Mouse (Mus musculus): ENCODE measurements around the gene Mss51. TPM values are rescaled to one million over a fixed set of nuclear protein-coding genes. Genes with fewer than 3 reads are reported as not detected.

Mss51 gene
- 1 to 10 TPM; 1.3 to 2.3 TPM for polyA plus RNA-seq (2017; shearing (Covaris generic))

DNA sequence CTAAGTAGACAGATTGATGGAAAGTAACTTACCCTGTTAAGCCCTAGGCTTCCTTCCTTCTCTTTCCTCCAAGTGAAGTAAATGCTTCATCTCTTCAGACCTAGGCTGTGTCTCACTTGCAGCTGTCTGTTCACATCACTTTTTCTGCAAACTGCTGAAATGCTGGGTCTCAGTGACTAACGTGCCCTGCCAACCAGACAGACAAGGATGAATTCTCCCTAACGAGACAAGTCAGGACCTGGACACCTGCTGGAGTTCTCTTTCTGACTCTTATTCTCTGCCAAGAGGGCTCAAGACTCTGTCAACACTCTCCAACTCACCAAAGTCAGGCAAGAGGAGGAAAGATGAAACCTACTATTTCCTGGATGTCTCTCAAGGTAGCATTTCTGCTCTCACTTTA is at the start of gene Mss51:
Gene Mss51 (minus strand): TSS at position 299 of the 400 bp plus-strand sequence.

DNA sequence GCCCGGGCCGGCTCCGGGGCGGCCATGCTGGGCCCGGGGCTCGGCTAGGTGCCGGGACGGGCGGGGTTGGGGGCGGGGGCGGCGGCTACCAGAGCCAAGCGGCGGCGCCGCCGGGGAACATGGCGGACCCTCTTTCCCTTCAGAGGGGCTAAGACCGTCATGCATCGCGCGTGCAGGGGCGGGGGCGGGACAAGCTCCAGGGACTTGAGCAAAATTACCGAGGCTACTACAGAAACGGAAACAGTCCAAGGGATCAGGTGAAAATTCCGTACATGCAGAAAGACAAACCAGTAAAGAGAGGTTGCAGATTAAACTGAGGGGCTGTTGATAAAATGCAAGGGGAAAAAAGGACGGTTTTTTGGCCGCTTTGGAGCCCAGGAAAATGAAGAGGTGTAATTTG is 49.7 kb upstream of the Mss51 start, which contains the start of gene Ppp3cb:
Gene Ppp3cb (minus strand): TSS at position 159 of the 400 bp plus-strand sequence.

GRCm38 (mm10) chr14:20479291-20480194 is 17.2 kb downstream of the Mss51 start, which contains the start of gene Anxa7:
Gene Anxa7, minus strand, starts transcription at chr14:20480133.

GRCm38 (mm10) chr14:20451765-20452331 is 44.9 kb downstream of the Mss51 start, which contains the start of gene Cfap70:
Gene Cfap70, minus strand, starts transcription at chr14:20452226.

Other genes starting within 250 kb of the Mss51 start
- gene Kcnk16, start 227.7 kb downstream of the Mss51 start, polyA plus RNA-seq (2017; shearing (Covaris generic)), result not detected
- 10 to 100 TPM; 13.8 to 14.2 TPM for gene Nudt13, start 202.2 kb downstream of the Mss51 start, polyA plus RNA-seq (2017; shearing (Covaris generic))
- gene Ecd, start 148.8 kb downstream of the Mss51 start, polyA plus RNA-seq (2017; shearing (Covaris generic)), result 10 to 100 TPM; 55.4 to 60.0 TPM
- gene Fam149b, start 148.7 kb downstream of the Mss51 start, polyA plus RNA-seq (2017; shearing (Covaris generic)), result 10 to 100 TPM; 57.8 to 75.9 TPM
- gene Dnajc9, start 108.0 kb downstream of the Mss51 start, polyA plus RNA-seq (2017; shearing (Covaris generic)), result 100 to 1,000 TPM; 132 to 136 TPM
- 100 to 1,000 TPM; 108 to 116 TPM for gene Mrps16, start 103.3 kb downstream of the Mss51 start, polyA plus RNA-seq (2017; shearing (Covaris generic))
- under 1 TPM in 1 of 2 experiments, not detected in 1; 0.31 TPM for gene Cfap70, start 44.7 kb downstream of the Mss51 start, polyA plus RNA-seq (2017; shearing (Covaris generic))
- 10 to 100 TPM; 30.9 to 43.7 TPM for gene Anxa7, start 16.8 kb downstream of the Mss51 start, polyA plus RNA-seq (2017; shearing (Covaris generic))
- gene Ppp3cb, start 49.7 kb upstream of the Mss51 start, polyA plus RNA-seq (2017; shearing (Covaris generic)), result 10 to 100 TPM; 30.4 to 31.4 TPM
- 1 to 10 TPM; 2.5 to 2.6 TPM for gene Usp54, start 144.2 kb upstream of the Mss51 start, polyA plus RNA-seq (2017; shearing (Covaris generic))
- not detected for gene Myoz1, start 159.6 kb upstream of the Mss51 start, polyA plus RNA-seq (2017; shearing (Covaris generic))
- gene Synpo2l, start 171.5 kb upstream of the Mss51 start, polyA plus RNA-seq (2017; shearing (Covaris generic)), result under 1 TPM in 1 of 2 experiments, not detected in 1; 0.21 TPM
- gene Sec24c, start 177.4 kb upstream of the Mss51 start, polyA plus RNA-seq (2017; shearing (Covaris generic)), result 100 to 1,000 TPM; 181 to 190 TPM
- 10 to 100 TPM in 1 of 2 experiments, 1 to 10 TPM in 1; 9.8 to 13.7 TPM for gene Fut11, start 198.1 kb upstream of the Mss51 start, polyA plus RNA-seq (2017; shearing (Covaris generic))
- gene Chchd1, start 206.1 kb upstream of the Mss51 start, polyA plus RNA-seq (2017; shearing (Covaris generic)), result 100 to 1,000 TPM; 102 to 136 TPM
- 10 to 100 TPM; 35.8 to 56.8 TPM for gene Zswim8, start 210.7 kb upstream of the Mss51 start, polyA plus RNA-seq (2017; shearing (Covaris generic))
- 10 to 100 TPM; 34.4 to 35.0 TPM for gene Ndst2, start 237.7 kb upstream of the Mss51 start, polyA plus RNA-seq (2017; shearing (Covaris generic))

Data from activated CD4-positive, CD25-positive, alpha-beta regulatory T cell (primary cell).